Comparison of ENCODE assay signal across 8 mouse cellular contexts in the genomic region with DNA sequence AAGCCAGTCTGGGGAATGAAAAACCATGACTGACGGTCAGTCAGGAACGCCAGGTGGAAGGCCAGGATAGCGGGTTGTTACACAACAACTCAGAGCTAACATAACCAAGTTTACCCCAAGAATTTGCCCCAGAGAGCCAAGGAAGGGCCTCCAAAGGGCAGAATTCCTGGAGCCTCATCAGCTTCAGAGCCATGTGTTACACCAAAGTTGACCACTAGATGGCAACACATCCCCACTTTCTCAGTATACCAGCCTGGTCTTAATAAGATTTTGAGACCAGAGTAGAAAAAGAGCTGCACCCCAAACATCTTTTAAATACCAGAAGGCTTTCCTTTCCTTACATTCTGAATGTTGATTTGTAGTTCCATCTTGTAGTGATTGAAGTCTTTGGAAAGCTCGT.
DNase-seq lines count a peak whose midpoint lies in the region; TF ChIP-seq lines count a peak whose summit lies in the region.
"Had no signal": no experiment of that assay in that cellular context is flagged by ENCODE, and none has a peak within 500 bp of the region (broad histone marks: within the 10 kb centered on the region; RNA-seq: fewer than 3 reads in every experiment).

No protein-coding gene starts in this region.

- H3K4me3 ChIP-seq in ES-Bruce4 (ENCODE audit: low read depth, low read length) = no peak overlapping the region
- H3K4me3 ChIP-seq in layer of hippocampus, adult 2 months = no peak overlapping the region
- H3K4me3 ChIP-seq: liver, embryonic 15.5 days had no signal

- TF ChIP-seq EP300 in ES-Bruce4 (IDR thresholded peaks at IDR 0.05; ENCODE audit: insufficient read depth, low read depth, low read length) = no peak

- H3K4me1 ChIP-seq in ES-Bruce4 (ENCODE audit: control insufficient read depth, insufficient read depth, low read length) = no peaks in the 10 kb centered on the region

- H3K9me3 ChIP-seq in ES-Bruce4 (replicated peaks; ENCODE audit: control insufficient read depth, insufficient read depth, low read length, poor library complexity, severe bottlenecking) = no peaks in the 10 kb centered on the region
- H3K9me3 ChIP-seq: liver, embryonic 15.5 days had no signal

- no peak for TF ChIP-seq POLR2A in ES-Bruce4 (IDR thresholded peaks at IDR 0.05; ENCODE audit: insufficient read depth, low read length)

- no peak overlapping the region for H3K9ac ChIP-seq in ES-Bruce4 (ENCODE audit: low read depth, poor library complexity, severe bottlenecking)
- H3K9ac ChIP-seq: liver, embryonic 15.5 days had no signal

- peak; percentile 15 for TF ChIP-seq CTCF in ES-Bruce4 (IDR thresholded peaks at IDR 0.05; ENCODE audit: low read depth, low read length)
- peak; percentile 97 for TF ChIP-seq CTCF in layer of hippocampus, adult 2 months (conservative IDR thresholded peaks at IDR 0.05)

- H3K27me3 ChIP-seq in ES-Bruce4 (ENCODE audit: control insufficient read depth, insufficient read depth, low read length, poor library complexity, severe bottlenecking) = no peaks in the 10 kb centered on the region
- H3K27me3 ChIP-seq: liver, embryonic 15.5 days had no signal

- no peaks in the 10 kb centered on the region for H3K36me3 ChIP-seq in ES-Bruce4 (ENCODE audit: control insufficient read depth, insufficient read depth, low read length, poor library complexity, severe bottlenecking)
- H3K36me3 ChIP-seq: liver, embryonic 15.5 days had no signal

- H3K27ac ChIP-seq in ES-Bruce4 (ENCODE audit: insufficient read depth, low read length) = no peak overlapping the region
- no peak overlapping the region for H3K27ac ChIP-seq in layer of hippocampus, adult 2 months
- H3K27ac ChIP-seq: liver, embryonic 15.5 days had no signal

- intact Hi-C loops in gastrocnemius, postnatal 14 days (cut with DNase I; ENCODE audit: low total_unique reads) = loop anchor here (1.0 kb wide), 1 partner anchor 116 kb away; no protein-coding TSS in a partner anchor

- peak; percentile 34 for DNase-seq in WW6 (ENCODE audit: low read depth, low spot score)
- DNase-seq in cerebellum, postnatal 14 days = peak; percentile 86 to 88
- DNase-seq in gastrocnemius, postnatal 14 days = peak; percentile 49
- peak; percentile 58 to 83 for DNase-seq in layer of hippocampus, adult 2 months (ENCODE audit: low spot score in 2 of 2)
- peak; percentile 83 for DNase-seq in lung, postnatal 14 days
- peak; percentile 59 for DNase-seq in right cerebral cortex, adult 18-20 months

Comparison
In these comparisons a context has a peak if more than half of its experiments do, and no peak if none do; other contexts are left out.
1. DNase-seq: peak in every context shown above with its lines; median percentile 87 in cerebellum, postnatal 14 days; 83 in lung, postnatal 14 days; 70 in layer of hippocampus, adult 2 months; 59 in right cerebral cortex, adult 18-20 months; 49 in gastrocnemius, postnatal 14 days; 34 in WW6.